Mouse (Mus musculus) heart, postnatal 36 days (tissue): Measurements from ENCODE around the gene Smad9. TPM values are rescaled to one million over a fixed set of nuclear protein-coding genes. Genes with fewer than 3 reads are reported as not detected.

ENCODE experiments used
- DNase-seq, 2 experiments: peaks; one replicate each; pipeline ENCODE4 v3.0.0; 2021 to 2022
- intact Hi-C: fragments of 180-260 bp; cut with DNase I; formaldehyde crosslinking; loops from one replicate; pipeline ENCODE4 v1.15.1; 2025
- total RNA-seq, 2 experiments: library from RNA; stranded (reverse); gene quantifications; 2 replicates each; pipeline ENCODE4 v1.2.3; 2021

The Smad9 gene
- total RNA-seq: 1 to 10 TPM; 1.6 to 3.0 TPM

DNA sequence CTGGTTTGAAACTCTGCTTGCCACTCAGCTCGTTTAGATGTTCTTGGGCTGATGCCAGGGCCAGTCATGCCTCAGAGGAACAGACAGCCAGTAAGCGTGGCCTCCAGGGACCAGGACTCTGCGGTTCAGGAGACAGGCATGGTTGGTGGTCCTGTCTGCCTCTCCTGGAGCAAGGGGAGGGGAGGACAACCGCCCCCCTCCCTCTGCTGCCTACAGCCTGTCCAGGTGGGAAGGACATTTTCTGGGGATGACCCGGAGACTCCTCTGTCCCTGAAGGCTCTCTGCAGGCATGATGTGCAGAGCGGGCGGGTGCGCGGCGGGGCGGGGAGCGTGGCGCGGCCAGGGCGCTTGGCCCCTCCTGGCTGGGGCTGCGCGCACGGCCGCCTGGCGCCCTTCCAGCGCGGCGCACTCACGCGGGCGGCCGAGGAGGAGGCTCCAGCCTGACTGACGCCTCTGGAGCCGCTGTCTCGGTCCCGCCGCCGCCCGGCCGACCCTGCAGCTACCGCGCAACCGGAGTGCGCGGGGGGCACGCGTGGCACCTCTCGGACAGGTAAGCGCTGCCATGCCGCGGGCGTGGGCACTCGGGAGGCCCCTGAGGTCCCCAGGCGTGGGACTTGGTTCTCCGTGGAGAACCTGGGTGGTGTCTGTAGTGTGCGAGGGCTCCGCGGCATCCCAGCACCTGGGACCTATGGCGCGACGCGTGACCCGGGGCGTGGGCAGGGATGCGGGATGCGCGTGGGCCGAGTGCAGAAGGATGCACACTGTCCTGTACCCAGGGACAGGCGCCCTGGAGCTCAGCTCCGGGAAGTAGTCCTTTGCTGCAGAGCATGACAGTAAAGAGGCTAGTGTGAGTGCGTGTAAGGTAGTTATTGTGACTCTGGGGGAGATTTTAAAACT, at the start of gene Smad9:
Smad9 (plus strand) TSS at position 438 of the 897 bp plus-strand sequence.
- intact Hi-C loops: no loop called here
- peak; percentile 63 to 65 for DNase-seq

DNA sequence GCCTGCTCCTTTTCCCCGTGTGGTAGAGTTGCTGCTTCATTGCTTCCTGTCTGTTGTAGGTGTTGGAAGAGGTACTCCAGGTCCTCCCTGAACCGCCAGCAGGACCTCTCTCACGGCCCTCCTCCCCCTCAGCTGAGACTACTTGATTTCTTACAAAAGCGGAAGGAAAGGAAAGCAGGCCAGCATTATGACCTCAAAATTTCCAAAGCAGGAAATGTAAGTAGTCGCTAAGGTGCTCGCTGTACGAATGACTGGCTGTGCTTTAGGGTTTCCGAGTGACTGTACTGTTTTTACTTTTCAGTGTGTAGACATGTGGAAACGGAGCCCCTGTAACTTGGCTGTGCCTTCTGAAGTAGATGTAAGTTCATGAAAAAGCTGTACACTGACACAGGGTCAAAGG, 46.4 kb upstream of the Smad9 start:
- intact Hi-C loops: no loop called here
- no peak for DNase-seq

DNA sequence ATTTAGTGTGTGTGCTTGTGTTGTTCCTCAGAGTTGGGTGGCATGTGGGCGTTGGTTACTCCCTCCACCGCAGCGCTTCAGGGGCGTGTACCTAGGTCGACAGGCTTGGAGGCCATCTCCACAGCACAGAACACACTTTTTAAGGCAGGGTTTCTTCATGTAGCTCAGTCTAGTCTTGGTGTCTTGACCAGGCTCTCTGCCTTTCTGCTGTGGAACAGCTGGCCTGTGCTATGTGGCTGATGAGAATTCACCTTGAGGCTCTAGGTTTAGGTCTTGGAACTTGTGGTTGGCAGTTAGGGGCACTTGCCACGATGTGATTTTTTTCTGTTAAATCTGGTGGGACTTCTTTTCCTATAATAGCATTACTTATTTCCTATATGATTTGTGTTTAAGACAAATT, 41.1 kb upstream of the Smad9 start, which contains the start of gene Gm21958:
Gm21958 (minus strand) TSS at position 101 of the 400 bp plus-strand sequence.
- no peak for DNase-seq
- intact Hi-C loops: no loop called here

DNA sequence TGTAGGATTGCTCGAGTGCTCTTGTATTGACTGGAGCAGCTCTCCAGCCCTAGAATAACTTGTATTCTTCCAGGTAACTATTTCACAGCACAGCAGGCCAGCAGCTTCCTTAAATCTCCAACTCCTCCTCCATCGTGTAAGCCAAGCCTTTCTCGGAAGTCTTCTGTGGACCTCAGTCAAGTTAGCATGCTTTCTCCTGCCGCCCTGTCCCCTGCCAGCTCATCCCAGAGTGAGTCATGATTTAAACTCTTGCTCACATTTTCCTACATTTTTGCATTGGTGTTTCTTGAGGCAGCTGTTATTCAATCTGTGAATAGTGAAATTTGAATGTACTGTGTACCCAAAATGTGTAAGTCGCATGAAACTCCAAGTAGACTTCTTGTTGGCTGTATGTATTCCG, 39.9 kb upstream of the Smad9 start:
- intact Hi-C loops: no loop called here
- DNase-seq: no peak

DNA sequence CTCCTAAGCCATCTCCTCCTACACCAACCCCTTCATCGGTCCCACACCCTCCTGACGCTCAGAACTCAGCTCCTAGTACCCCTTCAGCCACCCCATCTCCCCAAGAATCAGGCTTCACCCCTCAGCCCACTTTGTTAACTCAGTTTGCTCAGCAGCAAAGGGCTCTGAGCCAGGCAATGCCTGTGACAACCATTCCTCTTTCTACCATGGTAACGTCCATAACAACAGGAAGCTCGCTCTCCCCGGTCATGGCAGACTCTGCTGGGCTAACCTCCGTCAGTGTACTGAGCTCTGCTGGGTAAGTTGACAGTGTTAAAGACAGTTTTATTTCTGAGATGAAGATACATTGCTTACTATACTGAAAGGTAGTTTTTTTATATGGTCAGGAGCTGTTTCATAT, 38.0 kb upstream of the Smad9 start:
- intact Hi-C loops: no loop called here
- DNase-seq: no peak

DNA sequence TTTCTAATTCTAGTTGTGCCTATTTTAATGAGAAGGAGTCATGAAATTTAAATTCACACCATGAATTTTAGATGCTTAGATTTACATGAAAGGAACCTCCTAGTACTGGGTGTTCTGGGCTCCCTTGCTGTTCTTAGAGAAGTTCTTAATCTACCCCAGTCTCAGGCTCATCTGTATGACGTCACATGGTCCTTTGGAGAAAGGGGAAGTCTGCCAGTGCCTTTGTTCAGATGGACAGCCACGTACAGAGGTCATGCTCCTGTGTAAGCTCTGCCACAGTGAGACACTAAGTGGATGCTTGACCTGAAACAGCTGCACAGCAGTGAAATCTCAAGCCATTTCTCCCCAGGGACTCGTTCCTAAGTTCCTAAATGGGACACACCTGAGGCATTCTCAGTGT, 36.4 kb upstream of the Smad9 start:
- no peak for DNase-seq
- intact Hi-C loops: no loop called here

DNA sequence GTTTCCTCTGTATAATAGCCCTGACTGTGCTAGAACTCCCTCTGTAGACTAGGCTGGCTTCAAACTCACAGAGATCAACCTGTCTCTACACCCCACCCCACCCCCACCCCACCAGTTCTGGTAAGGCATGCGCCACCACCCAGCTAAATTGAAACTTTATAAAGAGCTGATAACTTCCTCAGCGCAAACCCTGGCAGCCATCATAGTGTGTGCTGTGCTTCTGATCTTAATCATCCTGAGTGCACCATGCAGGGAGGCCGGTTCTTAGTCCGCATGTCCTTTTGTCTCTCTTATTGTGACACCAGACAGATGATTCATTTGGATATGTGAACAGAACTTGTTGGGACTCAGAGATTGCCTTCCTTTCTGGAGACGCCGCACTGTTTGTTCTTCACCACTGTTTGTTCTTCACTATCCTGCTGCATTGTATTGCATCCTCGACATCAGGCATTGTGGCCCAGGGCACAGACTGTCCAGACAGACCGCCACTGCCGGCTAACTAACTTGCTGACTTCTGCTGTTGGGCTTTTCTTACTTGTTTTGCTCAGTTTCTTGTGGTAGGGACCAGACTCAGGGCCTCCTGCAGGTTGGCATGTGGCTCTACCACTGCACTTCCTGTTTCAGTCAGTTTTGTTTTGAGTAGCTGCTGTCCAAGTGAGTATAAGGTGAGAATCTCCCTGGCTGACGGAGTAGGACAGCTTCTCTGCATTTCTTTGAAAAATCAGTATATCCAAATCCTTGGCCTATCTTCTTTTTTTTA, 31.5 kb upstream of the Smad9 start:
- DNase-seq: no peak
- intact Hi-C loops: no loop called here

DNA sequence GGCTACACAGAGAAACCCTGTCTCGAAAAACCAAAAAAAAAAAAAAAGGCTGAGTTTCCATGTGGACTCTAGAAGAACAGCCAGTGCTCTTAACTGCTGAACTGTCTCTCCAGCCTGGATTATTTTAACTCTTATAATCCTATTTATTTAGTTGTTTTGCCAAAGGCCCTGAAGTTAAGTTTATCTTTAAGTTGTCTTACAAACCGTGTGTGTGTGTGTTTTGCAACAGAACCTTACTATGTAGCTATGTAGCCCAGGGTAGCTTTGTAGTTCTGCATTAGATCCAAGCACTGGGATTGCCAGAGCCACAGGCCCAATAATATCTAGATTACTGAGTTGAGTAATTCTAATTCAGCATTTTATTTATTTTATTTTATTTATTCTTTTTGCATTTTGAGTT, 30.0 kb upstream of the Smad9 start:
- DNase-seq: no peak
- intact Hi-C loops: no loop called here

DNA sequence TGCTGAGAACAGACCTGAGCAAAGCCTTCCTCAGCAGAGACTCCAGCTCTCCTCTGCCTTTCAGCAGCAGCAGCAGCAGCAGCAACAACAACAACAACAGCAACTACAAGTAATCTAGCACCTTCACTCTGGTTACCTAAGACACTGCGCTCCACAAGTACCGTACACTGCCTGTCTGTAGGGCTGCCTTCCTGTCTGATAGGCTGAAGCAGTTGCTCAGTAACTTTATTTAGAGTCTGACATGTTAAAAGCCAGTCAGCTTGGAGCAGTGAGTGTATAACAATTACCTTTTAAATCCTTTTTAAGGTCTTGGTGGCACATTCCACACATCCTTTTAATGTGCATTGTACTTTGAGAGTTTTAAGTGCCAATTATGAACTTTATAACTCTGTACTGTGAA, 27.8 kb upstream of the Smad9 start:
- intact Hi-C loops: no loop called here
- DNase-seq: no peak

DNA sequence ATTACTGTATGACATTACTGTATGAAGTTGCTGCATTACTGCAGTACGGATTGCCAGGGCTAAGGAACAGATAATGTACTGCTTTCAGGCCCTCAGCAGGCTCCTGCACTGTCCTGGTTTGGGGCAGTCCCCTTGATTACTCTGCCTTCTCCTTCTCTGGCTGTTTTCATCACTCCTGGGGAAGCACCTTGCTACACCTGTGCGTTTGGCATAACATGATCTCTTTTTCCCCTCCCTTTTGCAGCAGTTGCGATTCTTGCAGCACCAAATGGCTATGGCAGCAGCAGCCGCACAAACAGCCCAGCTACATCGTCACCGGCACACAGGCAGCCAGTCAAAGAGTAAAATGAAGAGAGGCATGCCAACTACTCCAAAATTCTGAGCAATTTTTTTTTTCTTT, 27.3 kb upstream of the Smad9 start:
- no peak for DNase-seq
- intact Hi-C loops: no loop called here

DNA sequence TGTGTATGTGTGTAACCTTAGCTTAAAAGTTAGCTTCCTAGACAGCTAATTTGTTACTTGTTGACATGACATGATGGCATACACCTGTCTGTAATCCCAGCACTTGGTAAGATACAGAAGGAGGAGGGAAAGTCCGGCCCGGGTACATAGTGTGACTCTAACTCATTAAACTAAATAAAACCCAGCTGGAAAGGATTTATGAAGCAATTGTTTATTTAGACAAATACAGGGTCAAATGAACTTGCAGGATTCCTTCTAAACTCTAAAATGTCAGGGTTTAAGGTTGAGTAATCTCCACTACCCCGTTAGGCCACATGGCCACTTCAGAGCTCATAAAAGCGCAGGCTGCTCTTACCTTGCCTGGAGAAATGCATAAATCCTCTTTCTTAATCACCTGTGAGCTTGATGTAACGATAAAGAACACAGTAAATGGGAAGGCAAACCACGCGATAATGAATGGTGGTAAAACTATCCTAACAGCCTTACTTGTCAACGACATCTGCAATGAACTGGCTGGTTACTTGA, 23.7 kb upstream of the Smad9 start:
- intact Hi-C loops: loop anchor here (5.0 kb wide), 1 partner anchor 34 kb away; no protein-coding TSS in a partner anchor
- no peak for DNase-seq

DNA sequence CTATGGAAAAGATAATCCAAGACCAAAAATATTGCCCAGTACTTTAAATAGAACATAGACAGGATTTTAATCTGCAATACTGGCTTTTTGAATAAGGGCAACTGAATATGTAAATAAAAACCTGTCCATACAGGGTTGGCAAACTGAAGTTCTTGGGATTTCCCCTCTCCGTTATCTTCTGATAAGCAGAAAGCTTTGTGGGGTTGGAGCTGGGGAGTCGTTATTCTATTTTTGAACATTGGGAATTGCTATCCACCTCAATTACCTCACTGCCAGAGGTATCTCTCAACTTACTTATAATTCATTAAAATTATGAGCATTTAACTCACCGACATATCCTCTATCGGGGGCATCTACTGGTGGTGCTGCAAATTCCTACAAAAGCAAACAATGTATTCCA, 23.0 kb upstream of the Smad9 start:
- DNase-seq: no peak
- intact Hi-C loops: loop anchor here (5.0 kb wide), 1 partner anchor 35 kb away; no protein-coding TSS in a partner anchor

DNA sequence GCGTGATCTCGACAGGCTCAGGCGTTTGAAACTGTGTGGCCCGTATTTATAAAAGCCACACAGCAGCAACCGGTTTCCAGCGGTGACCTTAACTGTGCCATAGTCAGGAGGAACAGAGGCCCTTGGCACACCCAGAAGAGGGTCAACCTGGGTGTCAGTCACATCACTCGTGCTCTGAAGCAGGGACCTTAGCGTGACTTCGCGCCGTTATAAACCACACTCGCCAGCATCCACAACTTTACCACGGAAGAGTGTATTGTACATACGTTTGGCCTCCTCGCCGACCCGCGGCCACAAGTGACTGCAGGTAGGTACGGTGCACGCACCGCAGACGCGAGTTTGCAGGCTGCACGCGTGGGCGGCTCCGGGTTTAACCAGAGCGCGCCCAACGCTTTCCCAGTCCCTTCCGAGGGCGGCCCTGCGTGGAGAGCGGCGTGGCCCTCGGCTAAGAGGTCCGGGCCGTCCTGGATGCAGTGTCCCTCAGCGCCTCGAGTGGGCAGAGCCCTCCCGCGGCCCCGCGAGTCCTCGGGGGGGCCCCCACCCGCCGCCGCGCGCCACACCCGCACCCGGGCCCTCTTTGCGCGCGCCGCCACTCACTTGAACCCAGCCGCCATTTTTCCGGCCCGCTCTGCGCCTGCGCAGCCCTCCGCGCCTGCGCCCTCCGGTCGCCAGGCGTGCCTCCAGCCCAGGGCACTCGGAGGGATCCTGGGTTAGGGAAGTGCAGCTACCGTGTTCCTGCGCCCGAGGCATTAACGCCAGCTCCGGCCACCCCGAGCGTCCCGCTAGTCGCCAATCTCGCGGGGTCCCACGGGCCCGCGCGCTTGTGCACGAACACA, 20.8 kb upstream of the Smad9 start:
- intact Hi-C loops: loop anchor here (5.0 kb wide), 2 partner anchors 37 to 73 kb away; partner anchors contain the start of gene Rfxap
- DNase-seq: peak; percentile 90 to 95

DNA sequence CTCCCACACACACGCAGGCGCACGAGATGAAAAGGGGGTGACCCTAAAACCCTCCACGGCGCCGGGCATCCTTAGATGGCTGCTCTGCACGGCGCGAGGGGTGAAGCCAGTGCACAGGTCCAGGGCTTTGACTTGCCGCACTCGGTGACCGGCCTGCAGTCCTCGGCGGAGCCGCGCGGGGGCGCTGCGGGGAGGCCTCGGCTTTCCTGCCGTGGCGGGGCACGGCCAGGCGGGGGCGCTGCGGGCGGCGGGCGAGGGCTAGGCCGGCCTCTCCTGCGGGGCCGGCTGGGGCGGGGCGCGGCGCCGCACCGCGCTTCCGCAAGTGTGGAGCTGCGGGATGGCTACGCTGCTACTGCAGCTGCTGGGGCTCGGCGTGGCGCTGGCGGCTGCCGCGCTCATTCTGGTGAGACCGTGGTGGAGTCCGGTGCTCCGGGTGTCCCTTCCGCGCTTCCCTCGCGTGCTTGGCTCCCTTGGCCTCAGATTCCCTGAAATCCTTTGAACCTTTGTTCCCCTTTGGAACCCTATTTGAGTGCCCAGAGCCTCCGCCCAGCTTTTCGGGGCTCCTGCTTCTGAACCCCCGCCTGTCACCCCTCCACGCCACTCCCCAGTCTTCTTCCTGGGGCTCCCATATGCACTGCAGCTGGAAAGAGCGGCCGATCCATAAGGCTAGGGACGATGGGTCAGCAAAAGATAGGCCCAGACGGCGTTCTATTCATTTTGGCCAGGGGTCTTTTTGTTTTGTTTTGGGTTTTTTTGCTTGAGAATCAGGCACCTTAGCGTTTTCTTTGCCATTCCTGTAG, 19.9 kb upstream of the Smad9 start, which contains the start of the genes Exosc8 and Alg5:
Exosc8 (minus strand) TSS at position 147 of the 800 bp plus-strand sequence.
Alg5 (plus strand) TSS at position 293 of the 800 bp plus-strand sequence.
- peak; percentile 96 to 97 for DNase-seq
- intact Hi-C loops: loop anchor here (5.0 kb wide), 1 partner anchor 72 kb away; the partner anchor contains the start of gene Rfxap

DNA sequence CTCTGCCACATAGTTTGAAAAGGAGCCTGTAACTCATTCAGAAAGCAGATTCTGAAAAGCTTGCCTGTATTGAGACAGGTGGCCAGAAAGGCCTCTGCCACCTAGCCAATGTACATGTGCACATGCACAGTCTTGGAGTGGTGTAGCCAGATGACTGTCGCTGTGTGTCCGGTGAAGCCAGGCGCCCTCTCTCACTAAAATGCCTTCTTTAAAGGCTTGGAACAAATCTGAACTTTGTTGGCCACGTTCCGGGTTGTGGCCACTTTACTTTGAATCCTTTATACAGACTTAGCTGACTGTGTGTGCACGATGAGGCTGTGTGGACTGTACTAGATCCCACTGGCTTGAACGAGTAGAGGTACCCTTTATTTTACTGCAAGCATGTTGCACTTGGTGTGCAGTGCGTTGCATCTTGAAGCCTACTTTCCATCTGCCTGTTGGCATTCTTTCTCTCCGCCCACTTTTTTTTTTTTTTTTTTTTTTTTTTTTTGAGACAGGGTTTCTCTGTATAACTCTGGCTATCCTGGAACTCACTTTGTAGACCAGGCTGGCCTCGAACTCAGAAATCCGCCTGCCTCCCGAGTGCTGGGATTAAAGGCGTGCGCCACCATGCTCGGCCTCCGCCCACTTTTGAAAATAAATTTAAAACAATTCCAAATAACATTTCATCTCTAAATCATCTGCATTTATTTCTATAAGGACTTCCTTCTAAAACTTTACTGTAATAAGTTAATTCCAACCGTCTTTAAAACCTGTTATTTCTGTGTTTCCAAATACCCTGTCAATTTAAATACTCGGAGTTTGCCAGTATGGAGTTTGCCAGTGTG, 19.1 kb upstream of the Smad9 start:
- intact Hi-C loops: loop anchor here (5.0 kb wide), 1 partner anchor 71 kb away; the partner anchor contains the start of gene Rfxap
- DNase-seq: peak in 1 of 2 experiments; percentile 13

DNA sequence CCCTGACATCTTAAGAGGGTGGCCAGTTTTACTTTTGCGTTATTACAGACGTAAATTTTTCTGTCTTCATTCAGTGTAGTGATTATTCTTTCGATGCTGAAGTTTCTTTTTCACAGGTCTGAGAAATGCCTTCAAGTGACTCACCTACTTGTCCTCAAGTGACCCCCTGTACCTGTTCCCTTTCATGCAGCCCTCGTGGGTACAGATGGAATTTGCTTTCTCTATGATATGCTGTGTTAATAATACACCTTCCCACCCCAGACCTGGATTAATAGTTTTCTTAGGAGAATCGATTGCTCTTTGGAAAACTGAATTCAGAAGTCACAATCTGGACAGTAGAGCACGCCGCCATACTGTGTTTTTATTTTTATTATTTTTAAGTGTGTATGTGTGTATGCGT, 18.1 kb upstream of the Smad9 start:
- intact Hi-C loops: loop anchor here (5.0 kb wide), 1 partner anchor 70 kb away; the partner anchor contains the start of gene Rfxap
- DNase-seq: no peak

DNA sequence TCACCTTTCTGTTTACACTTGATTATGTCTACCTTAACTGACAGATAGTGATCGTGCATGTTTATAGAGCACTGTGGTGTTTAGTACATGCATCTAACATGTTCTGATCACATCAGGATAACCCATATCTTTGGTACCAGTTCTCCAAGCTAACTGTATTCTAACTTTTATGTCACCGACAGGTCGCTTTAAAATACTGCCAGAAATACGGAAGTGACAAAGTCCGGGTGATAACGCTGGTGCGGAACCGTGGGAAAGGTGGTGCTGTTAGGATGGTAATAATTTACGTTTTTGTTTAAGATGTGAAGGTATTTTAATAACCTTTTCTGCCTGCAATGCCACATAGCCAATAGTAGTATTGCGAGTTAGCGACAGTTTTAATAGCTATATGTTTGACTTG, 13.4 kb upstream of the Smad9 start:
- intact Hi-C loops: no loop called here

DNA sequence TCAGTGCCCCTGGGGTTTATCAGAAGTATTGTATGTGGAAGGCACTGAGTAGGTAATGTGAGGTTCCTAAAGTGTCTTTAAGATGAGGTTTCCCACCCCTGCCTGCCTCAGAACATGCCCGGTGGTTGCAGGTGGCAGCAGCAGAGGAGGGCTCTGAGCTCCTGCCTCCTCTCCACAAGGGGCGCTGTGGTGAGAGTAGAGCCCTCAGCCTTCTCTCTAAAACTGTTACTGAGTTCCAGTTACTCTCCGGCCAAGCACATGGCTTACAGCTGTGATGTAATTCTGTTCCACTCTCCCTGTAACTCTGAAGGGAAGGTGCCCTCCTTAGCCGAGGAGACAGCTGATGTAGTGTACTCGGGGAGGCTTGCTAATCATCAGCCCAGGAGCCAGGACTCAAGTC, 9.6 kb upstream of the Smad9 start:
- intact Hi-C loops: no loop called here
- no peak for DNase-seq

More for the DNA sequence above, 13.4 kb upstream of the Smad9 start:
- DNase-seq: no peak
